24 mouse cellular contexts compared by ENCODE assay signal in the genomic region with DNA sequence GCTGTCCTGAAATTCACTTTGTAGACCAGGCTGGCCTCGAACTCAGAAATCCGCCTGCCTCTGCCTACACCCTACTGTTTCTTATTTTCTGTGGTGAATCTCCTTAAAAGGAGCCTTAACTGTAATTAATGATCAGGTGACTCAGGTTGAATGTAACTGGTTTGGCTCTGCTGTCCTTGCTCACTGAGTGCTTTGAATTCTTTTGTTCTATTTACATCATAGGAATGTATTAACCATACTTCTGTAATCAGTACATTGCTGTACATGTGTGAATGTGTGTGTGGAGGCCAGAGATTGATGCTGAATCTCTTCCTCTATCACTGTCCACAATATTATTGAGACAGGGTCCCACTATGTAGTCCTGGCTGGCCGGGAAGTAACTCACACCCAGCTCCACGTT. TPM values are rescaled to one million over a fixed set of nuclear protein-coding genes. Genes with fewer than 3 reads are reported as not detected.
DNase-seq lines count a peak whose midpoint lies in the region; ATAC-seq lines count a peak whose summit lies in the region.
"Had no signal": no experiment of that assay in that cellular context is flagged by ENCODE, and none has a peak within 500 bp of the region (broad histone marks: within the 10 kb centered on the region; RNA-seq: fewer than 3 reads in every experiment).

No protein-coding gene starts in this region.

- no peak overlapping the region for H3K4me3 ChIP-seq in heart, embryonic 12.5 days
- H3K4me3 ChIP-seq in heart, embryonic 14.5 days (ENCODE audit: control insufficient read depth in 1 of 2, insufficient read depth in 1 of 2, low read depth in 1 of 2, low read length in 2 of 2) = no peak overlapping the region
- no peak overlapping the region for H3K4me3 ChIP-seq in heart, embryonic 16.5 days (ENCODE audit: low read length)
- H3K4me3 ChIP-seq: embryonic facial prominence, embryonic 13.5 days; embryonic facial prominence, embryonic 15.5 days; erythroblast, embryonic 14.5 days; forebrain, embryonic 10.5 days; forebrain, embryonic 12.5 days had no signal

- no peak for DNase-seq in heart, postnatal 14 days
- no peak for DNase-seq in heart, adult 8-10 months (ENCODE audit: low spot score)
- DNase-seq in heart, postnatal 25 days (ENCODE audit: low spot score) = no peak
- DNase-seq: adrenal gland, adult 2 months; adrenal gland, postnatal 10 days; adrenal gland, postnatal 25 days; cerebellum, adult 11 months; cerebellum, adult 18-20 months; cerebellum, adult 8-10 months; cerebellum, adult 9-11 months; cerebellum, postnatal 14 days; cerebellum, postnatal 36 days; embryo, embryonic 11 days had no signal

- WGBS in heart, embryonic 12.5 days = 76% methylated on average over 4 of the region's 4 CpGs
- 66% methylated on average over 4 of the region's 4 CpGs for WGBS in heart, embryonic 14.5 days
- WGBS in heart, embryonic 16.5 days = 67% methylated on average over 4 of the region's 4 CpGs

- H3K27me3 ChIP-seq in heart, embryonic 12.5 days (replicated peaks) = no peaks in the 10 kb centered on the region
- no peaks in the 10 kb centered on the region for H3K27me3 ChIP-seq in heart, embryonic 14.5 days (ENCODE audit: control insufficient read depth, insufficient read depth, low read length)
- H3K27me3 ChIP-seq in heart, embryonic 16.5 days (ENCODE audit: control insufficient read depth, insufficient read depth, low read length) = no peaks in the 10 kb centered on the region
- H3K27me3 ChIP-seq: embryonic facial prominence, embryonic 13.5 days; embryonic facial prominence, embryonic 15.5 days; forebrain, embryonic 12.5 days had no signal

- no peaks in the 10 kb centered on the region for H3K36me3 ChIP-seq in heart, embryonic 12.5 days
- no peaks in the 10 kb centered on the region for H3K36me3 ChIP-seq in heart, embryonic 14.5 days (ENCODE audit: control insufficient read depth, insufficient read depth, low read length)
- H3K36me3 ChIP-seq in heart, embryonic 16.5 days (ENCODE audit: control insufficient read depth, insufficient read depth) = no peaks in the 10 kb centered on the region
- H3K36me3 ChIP-seq: embryonic facial prominence, embryonic 13.5 days; embryonic facial prominence, embryonic 15.5 days; forebrain, embryonic 10.5 days; forebrain, embryonic 12.5 days had no signal

- no peak overlapping the region for H3K9ac ChIP-seq in heart, embryonic 12.5 days
- H3K9ac ChIP-seq in heart, embryonic 14.5 days (ENCODE audit: low read length) = no peak overlapping the region
- peak overlapping the region; percentile 8; the same call in 1 of the 2 replicates for H3K9ac ChIP-seq in heart, embryonic 16.5 days (ENCODE audit: low read length)
- H3K9ac ChIP-seq: embryonic facial prominence, embryonic 13.5 days; embryonic facial prominence, embryonic 15.5 days; forebrain, embryonic 12.5 days had no signal

- peak overlapping the region; percentile 53 for H3K27ac ChIP-seq in heart, embryonic 12.5 days (ENCODE audit: poor library complexity, severe bottlenecking)
- peak overlapping the region; percentile 74 to 76 for H3K27ac ChIP-seq in heart, embryonic 14.5 days (replicated peaks in 1 of 2; ENCODE audit: control insufficient read depth in 1 of 2, insufficient read depth in 1 of 2, low read depth in 2 of 2, low read length in 2 of 2)
- peak overlapping the region; percentile 62 for H3K27ac ChIP-seq in heart, embryonic 16.5 days (ENCODE audit: low read length)
- H3K27ac ChIP-seq: embryonic facial prominence, embryonic 13.5 days; embryonic facial prominence, embryonic 15.5 days; forebrain, embryonic 10.5 days; forebrain, embryonic 12.5 days had no signal

- H3K4me1 ChIP-seq in heart, embryonic 12.5 days (replicated peaks) = peaks cover 16% of the 10 kb centered on the region
- peaks cover 9 to 25% of the 10 kb centered on the region in 2 experiments for H3K4me1 ChIP-seq in heart, embryonic 14.5 days (ENCODE audit: control insufficient read depth in 2 of 2, insufficient read depth in 2 of 2, low read length in 2 of 2)
- peaks cover 15% of the 10 kb centered on the region for H3K4me1 ChIP-seq in heart, embryonic 16.5 days (ENCODE audit: control insufficient read depth, insufficient read depth, low read length)

- H3K4me2 ChIP-seq in heart, embryonic 12.5 days = no peak overlapping the region
- no peak overlapping the region for H3K4me2 ChIP-seq in heart, embryonic 14.5 days (ENCODE audit: low read length)
- H3K4me2 ChIP-seq in heart, embryonic 16.5 days (ENCODE audit: low read depth, low read length) = no peak overlapping the region
- H3K4me2 ChIP-seq: embryonic facial prominence, embryonic 13.5 days; embryonic facial prominence, embryonic 15.5 days; forebrain, embryonic 12.5 days had no signal

- ATAC-seq in heart, embryonic 12.5 days (ENCODE audit: insufficient number of reproducible peaks, low FRiP score) = no peak
- ATAC-seq in heart, embryonic 14.5 days (ENCODE audit: insufficient number of reproducible peaks, insufficient read depth, low FRiP score, low read depth) = peak; percentile 46; the same call in 1 of the 2 replicates
- ATAC-seq in heart, embryonic 16.5 days (replicated peaks; ENCODE audit: extremely low read depth, insufficient read depth, low FRiP score) = peak; percentile 76
- ATAC-seq: forebrain, embryonic 14.5 days had no signal

- intact Hi-C loops in heart, postnatal 14 days (cut with DNase I) = no loop called here
- intact Hi-C loops in heart, postnatal 25 days (cut with DNase I) = no loop called here

- H3K9me3 ChIP-seq in heart, embryonic 12.5 days (replicated peaks) = no peaks in the 10 kb centered on the region
- H3K9me3 ChIP-seq in heart, embryonic 14.5 days (ENCODE audit: control insufficient read depth, low read length) = no peaks in the 10 kb centered on the region
- H3K9me3 ChIP-seq in heart, embryonic 16.5 days (replicated peaks; ENCODE audit: control insufficient read depth, low read length) = no peaks in the 10 kb centered on the region
- H3K9me3 ChIP-seq: embryonic facial prominence, embryonic 13.5 days; embryonic facial prominence, embryonic 15.5 days; forebrain, embryonic 10.5 days; forebrain, embryonic 12.5 days had no signal

RNA-seq across cellular contexts. Expression of a gene that starts 49.0 kb away (rescaled TPM):
- 11.5 and 11.9 TPM in 2 replicates for polyA plus RNA-seq in heart, embryonic 12.5 days (2016; fragmentation: Nextera tagmentation; extraction: Ambion mirVana)
- total RNA-seq in heart, postnatal 14 days (2021) = 1 to 10 TPM; 5.7 to 5.9 TPM
- 10.8 and 11.0 TPM in 2 replicates for polyA plus RNA-seq in heart, embryonic 14.5 days (2014; fragmentation: Nextera tagmentation; extraction: Ambion mirVana)
- total RNA-seq in heart, adult 8-10 months (2022) = 10 to 100 TPM in 1 of 4 experiments, 1 to 10 TPM in 3; 6.4 to 10.6 (median 8.3) TPM
- 12.0 and 12.5 TPM in 2 replicates for polyA plus RNA-seq in heart, embryonic 16.5 days (2015; fragmentation: Nextera tagmentation; extraction: Ambion mirVana)
- total RNA-seq in heart, postnatal 25 days (2021) = 1 to 10 TPM; 5.6 to 5.7 TPM
- total RNA-seq: common myeloid progenitor, adult 5-6 weeks; MEL had no signal
- polyA plus RNA-seq: erythroblast, embryonic 14.5 days had no signal
